Mouse (Mus musculus) MEL (cell line): Measurements from ENCODE around the gene Wbp4. TPM values are rescaled to one million over a fixed set of nuclear protein-coding genes. Genes with fewer than 3 reads are reported as not detected.

Source experiments
- DNase-seq: peaks from one replicate; pipeline ENCODE4 v3.0.0; 2011; ENCODE audit warnings: low read depth, low spot score
- H3K27ac ChIP-seq: 2 replicates; pipeline ENCODE4 v1.5.1; 2012; ENCODE audit warnings: low read depth, mild to moderate bottlenecking, control low read depth, low read length, moderate library complexity; ENCODE audit not compliant: control insufficient read depth
- H3K27me3 ChIP-seq, 2 experiments: fragments of 150-350 bp in 1 of 2; sonication (generic) in 1 of 2; 2 replicates each; pipeline ENCODE4 v1.6.1; 2012; ENCODE audit warnings: low read length in 2 of 2, mild to moderate bottlenecking in 2 of 2, improper control_type of control experiment in 1 of 2, moderate library complexity in 1 of 2; ENCODE audit not compliant: insufficient read depth in 2 of 2, control insufficient read depth in 1 of 2
- H3K36me3 ChIP-seq, 2 experiments: 2 replicates each; pipeline ENCODE4 v1.6.1; 2012 to 2014; ENCODE audit warnings: low read length in 2 of 2, improper control_type of control experiment in 1 of 2, inconsistent platforms in 1 of 2, mild to moderate bottlenecking in 1 of 2; ENCODE audit not compliant: insufficient read depth in 2 of 2, control insufficient read depth in 1 of 2
- H3K4me1 ChIP-seq, 2 experiments: fragments of 150-350 bp in 1 of 2; sonication (generic) in 1 of 2; 2 replicates each; pipeline ENCODE4 v1.6.1; 2012; ENCODE audit warnings: low read length in 2 of 2, improper control_type of control experiment in 1 of 2, mild to moderate bottlenecking in 1 of 2; ENCODE audit not compliant: insufficient read depth in 2 of 2, control insufficient read depth in 1 of 2
- H3K4me3 ChIP-seq, 2 experiments: fragments of 150-350 bp in 1 of 2; sonication (generic) in 1 of 2; 2 replicates each; pipeline ENCODE4 v1.5.1; 2012; ENCODE audit warnings: low read depth in 2 of 2, low read length in 2 of 2, mild to moderate bottlenecking in 2 of 2, moderate library complexity in 2 of 2, control low read depth in 1 of 2, improper control_type of control experiment in 1 of 2; ENCODE audit not compliant: control insufficient read depth in 1 of 2, insufficient read depth in 1 of 2
- H3K79me2 ChIP-seq: 2 replicates; pipeline ENCODE4 v1.6.1; 2012; ENCODE audit warnings: mild to moderate bottlenecking, low read length, moderate library complexity; ENCODE audit not compliant: control insufficient read depth, poor library complexity, insufficient read depth
- H3K9ac ChIP-seq: 2 replicates; pipeline ENCODE4 v1.6.1; 2012; ENCODE audit warnings: low read depth, mild to moderate bottlenecking, control low read depth, low read length, moderate library complexity; ENCODE audit not compliant: control insufficient read depth, poor library complexity, severe bottlenecking
- H3K9me3 ChIP-seq: fragments of 150-350 bp; sonication (generic); replicated peaks from 2 replicates; pipeline ENCODE4 v1.6.1; 2012; ENCODE audit warnings: mild to moderate bottlenecking, low read length, improper control_type of control experiment, moderate library complexity; ENCODE audit not compliant: insufficient read depth
- BHLHE40 ChIP-seq: IDR thresholded peaks from 2 replicates; pipeline ENCODE4 v1.6.1; 2012; ENCODE audit warnings: low read depth, mild to moderate bottlenecking, inconsistent platforms, low read length, improper control_type of control experiment, borderline replicate concordance
- CHD2 ChIP-seq: IDR thresholded peaks from 2 replicates; pipeline ENCODE4 v1.6.1; 2011; ENCODE audit warnings: low read length, improper control_type of control experiment
- ELF1 ChIP-seq: IDR thresholded peaks from 2 replicates; pipeline ENCODE4 v1.6.1; 2014; ENCODE audit warnings: low read depth, mild to moderate bottlenecking, inconsistent platforms, low read length, improper control_type of control experiment, moderate library complexity
- EP300 ChIP-seq, 2 experiments: IDR thresholded peaks; 2 replicates each; pipeline ENCODE4 v1.6.1; 2011; ENCODE audit warnings: improper control_type of control experiment in 2 of 2, low read length in 2 of 2, low read depth in 1 of 2, mild to moderate bottlenecking in 1 of 2
- ETS1 ChIP-seq: IDR thresholded peaks from 2 replicates; pipeline ENCODE4 v1.6.1; 2012; ENCODE audit warnings: low read depth, mild to moderate bottlenecking, inconsistent platforms, low read length, improper control_type of control experiment, moderate library complexity
- GABPA ChIP-seq: IDR thresholded peaks from 2 replicates; pipeline ENCODE4 v1.6.1; 2012; ENCODE audit warnings: low read depth, mild to moderate bottlenecking, inconsistent platforms, low read length, improper control_type of control experiment, moderate library complexity
- GATA1 ChIP-seq: IDR thresholded peaks from 2 replicates; pipeline ENCODE4 v1.6.1; 2011; ENCODE audit warnings: low read depth, low read length, improper control_type of control experiment
- HCFC1 ChIP-seq: IDR thresholded peaks from 2 replicates; pipeline ENCODE4 v1.6.1; 2012; ENCODE audit warnings: low read depth, mild to moderate bottlenecking, inconsistent platforms, low read length, improper control_type of control experiment, moderate library complexity
- MAFK ChIP-seq: IDR thresholded peaks from 2 replicates; pipeline ENCODE4 v1.6.1; 2011; ENCODE audit warnings: low read depth, mild to moderate bottlenecking, low read length, improper control_type of control experiment, borderline replicate concordance
- MAX ChIP-seq: IDR thresholded peaks from 2 replicates; pipeline ENCODE4 v1.6.1; 2011; ENCODE audit warnings: low read length, improper control_type of control experiment
- MAZ ChIP-seq: IDR thresholded peaks from 2 replicates; pipeline ENCODE4 v1.6.1; 2012; ENCODE audit warnings: low read depth, mild to moderate bottlenecking, inconsistent platforms, low read length, improper control_type of control experiment
- MEF2A ChIP-seq: IDR thresholded peaks from 2 replicates; pipeline ENCODE4 v1.6.1; 2014; ENCODE audit warnings: low read depth, mild to moderate bottlenecking, inconsistent platforms, low read length, improper control_type of control experiment; ENCODE audit not compliant: poor library complexity, insufficient replicate concordance, severe bottlenecking; ENCODE audit errors: extremely low read depth
- MXI1 ChIP-seq: IDR thresholded peaks from 2 replicates; pipeline ENCODE4 v1.6.1; 2011; ENCODE audit warnings: mild to moderate bottlenecking, low read depth, low read length, improper control_type of control experiment
- MYB ChIP-seq: IDR thresholded peaks from 2 replicates; pipeline ENCODE4 v1.6.1; 2011; ENCODE audit warnings: mild to moderate bottlenecking, low read depth, low read length, improper control_type of control experiment
- MYC ChIP-seq: IDR thresholded peaks from 2 replicates; pipeline ENCODE4 v1.6.1; 2011; ENCODE audit warnings: low read depth, mild to moderate bottlenecking, low read length, improper control_type of control experiment, moderate library complexity
- NRF1 ChIP-seq: IDR thresholded peaks from 2 replicates; pipeline ENCODE4 v1.6.1; 2014; ENCODE audit warnings: low read depth, mild to moderate bottlenecking, inconsistent platforms, low read length, improper control_type of control experiment, moderate library complexity; ENCODE audit not compliant: poor library complexity, insufficient read depth, severe bottlenecking
- RAD21 ChIP-seq: IDR thresholded peaks from 2 replicates; pipeline ENCODE4 v1.6.1; 2011; ENCODE audit warnings: mild to moderate bottlenecking, low read depth, low read length, improper control_type of control experiment
- RCOR1 ChIP-seq: IDR thresholded peaks from 2 replicates; pipeline ENCODE4 v1.6.1; 2012; ENCODE audit warnings: low read depth, mild to moderate bottlenecking, inconsistent platforms, low read length, improper control_type of control experiment
- SIN3A ChIP-seq: IDR thresholded peaks from 2 replicates; pipeline ENCODE4 v1.6.1; 2012; ENCODE audit warnings: low read length, improper control_type of control experiment, inconsistent platforms
- TAL1 ChIP-seq: IDR thresholded peaks from 2 replicates; pipeline ENCODE4 v1.6.1; 2012; ENCODE audit warnings: mild to moderate bottlenecking, inconsistent platforms, low read length, moderate library complexity, mixed read lengths
- TBP ChIP-seq: IDR thresholded peaks from 2 replicates; pipeline ENCODE4 v1.8.0; 2011; ENCODE audit warnings: low read depth, low read length, improper control_type of control experiment
- TCF12 ChIP-seq: IDR thresholded peaks from 2 replicates; pipeline ENCODE4 v1.6.1; 2014; ENCODE audit warnings: low read depth, mild to moderate bottlenecking, inconsistent platforms, low read length, improper control_type of control experiment, moderate library complexity
- UBTF ChIP-seq: IDR thresholded peaks from 2 replicates; pipeline ENCODE4 v1.6.1; 2012; ENCODE audit warnings: low read depth, mild to moderate bottlenecking, inconsistent platforms, low read length, improper control_type of control experiment, moderate library complexity, borderline replicate concordance; ENCODE audit not compliant: insufficient read depth
- ZC3H11A ChIP-seq: IDR thresholded peaks from 2 replicates; pipeline ENCODE4 v1.6.1; 2012; ENCODE audit warnings: low read depth, mild to moderate bottlenecking, inconsistent platforms, low read length, improper control_type of control experiment
- ZKSCAN1 ChIP-seq: IDR thresholded peaks from 2 replicates; pipeline ENCODE4 v1.6.1; 2012; ENCODE audit warnings: low read depth, mild to moderate bottlenecking, inconsistent platforms, low read length, improper control_type of control experiment, moderate library complexity
- ZMIZ1 ChIP-seq: IDR thresholded peaks from 2 replicates; pipeline ENCODE4 v1.6.1; 2012; ENCODE audit warnings: low read depth, mild to moderate bottlenecking, inconsistent platforms, low read length, improper control_type of control experiment, moderate library complexity
- ZNF384 ChIP-seq: IDR thresholded peaks from 2 replicates; pipeline ENCODE4 v1.6.1; 2012; ENCODE audit warnings: low read depth, mild to moderate bottlenecking, inconsistent platforms, low read length, improper control_type of control experiment
- polyA plus RNA-seq, 2 experiments: library from polyadenylated mRNA; stranded (reverse) in 1 of 2; unstranded in 1 of 2; fragments of >175 nt in 1 of 2; fragments of >200 nt in 1 of 2; gene quantifications; 2 replicates each; pipeline versions ENCODE4 v1.2.1 to v1.2.4; 2012; ENCODE audit warnings: low replicate concordance in 2 of 2, low read depth in 1 of 2; ENCODE audit not compliant: insufficient read length in 2 of 2, insufficient read depth in 1 of 2, missing spikeins in 1 of 2
- total RNA-seq: library from RNA; depleted of rRNA; stranded (reverse); fragments of 300-350 nt; gene quantifications from 2 replicates; pipeline ENCODE4 v1.2.3, GENCODE M21; 2012

Wbp4 gene
- total and polyA plus RNA-seq, 3 experiments, result 15.9 to 87.6 (median 22.1) TPM

DNA sequence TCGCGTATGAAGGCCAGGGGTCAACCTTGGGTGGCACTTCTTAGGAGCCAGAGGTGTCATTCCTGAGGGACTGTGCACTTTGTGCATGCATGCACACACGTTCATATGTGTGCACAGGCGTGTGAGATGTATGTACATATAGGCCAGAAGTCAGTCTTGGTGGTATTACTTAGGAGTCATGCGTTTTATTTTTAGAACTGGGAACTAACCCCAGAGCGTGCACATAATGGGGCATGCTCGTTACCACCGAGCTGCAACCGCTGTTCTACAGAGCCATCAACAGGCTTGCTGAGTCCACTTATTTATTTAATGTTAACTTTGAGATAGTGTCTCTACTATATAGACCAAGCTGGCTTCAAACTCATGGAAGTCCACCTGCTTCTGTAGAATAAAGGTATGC, 41.1 kb upstream of the Wbp4 start:
- Histone ChIP-seq H3K79me2 (peaks cover 74% of the 10 kb centered on the region), H3K9ac (peak overlapping the region; percentile 75), H3K4me1 (peaks cover 26 to 31% of the 10 kb centered on the region in 2 experiments), H3K27ac (peak overlapping the region; percentile 100), H3K27me3 (no peaks in the 10 kb centered on the region), H3K4me3 (peak overlapping the region; percentile 1 to 37; a peak in 3 of 4 replicates), H3K36me3 (peaks cover 0 to 51% of the 10 kb centered on the region in 2 experiments; a peak in 2 of 4 replicates), H3K9me3 (no peaks in the 10 kb centered on the region)
- peak; percentile 65; the same call in 1 of the 2 replicates for TF ChIP-seq MYC
- TF ChIP-seq HCFC1, result no peak
- no peak for TF ChIP-seq RCOR1
- TF ChIP-seq CHD2, result no peak
- peak; percentile 59; the same call in 1 of the 2 replicates for TF ChIP-seq MAX
- peak; percentile 49; the same call in 1 of the 2 replicates for TF ChIP-seq MXI1
- peak; percentile 51; the same call in 1 of the 2 replicates for TF ChIP-seq BHLHE40
- TF ChIP-seq TCF12, result no peak
- TF ChIP-seq MEF2A, result no peak
- TF ChIP-seq ZC3H11A, result no peak
- no peak for TF ChIP-seq ELF1
- TF ChIP-seq ETS1, result peak; percentile 24; the same call in 1 of the 2 replicates
- no peak for TF ChIP-seq GABPA
- 0 out of 2 replicates have a peak, but pooled peaks have one; percentile 8 for TF ChIP-seq MYB
- peak in 1 of 2 experiments; percentile 37; a peak in 1 of 4 replicates for TF ChIP-seq EP300 (IDR thresholded peaks at IDR 0.05; ENCODE audit: low read depth in 1 of 2, low read length in 2 of 2)
- TF ChIP-seq RAD21, result no peak
- peak; percentile 71 for DNase-seq

DNA sequence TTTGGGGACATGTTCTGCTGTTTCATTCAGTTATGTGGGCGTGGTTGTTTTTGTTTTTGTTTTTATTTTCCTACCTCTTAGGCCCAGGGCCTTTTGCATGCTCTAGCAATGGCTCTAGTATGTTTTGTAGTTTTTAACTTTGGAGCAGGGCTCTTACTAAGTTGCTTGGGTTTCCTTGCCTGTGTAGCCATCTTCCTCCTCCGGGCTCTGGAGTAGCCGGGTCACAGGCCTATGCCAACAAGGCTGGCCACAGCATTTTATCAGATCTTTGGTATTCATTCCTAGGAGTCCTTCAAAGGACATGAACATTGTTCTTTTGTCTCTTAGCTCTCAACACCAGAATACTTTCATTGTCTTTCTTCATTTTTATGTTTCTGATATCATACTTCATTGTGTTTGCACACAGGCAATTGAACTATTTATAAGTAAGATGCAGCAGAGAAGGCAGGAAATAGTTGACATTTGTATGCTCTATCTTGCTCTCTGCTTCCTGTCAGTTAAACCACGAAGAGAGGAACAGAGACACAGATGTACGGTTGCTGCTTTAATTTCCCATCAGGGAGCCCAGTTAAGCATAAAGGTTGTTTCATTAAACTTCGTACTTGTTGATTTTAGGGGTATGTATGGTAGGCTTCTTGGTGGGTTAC, 40.3 kb upstream of the Wbp4 start:
- Histone ChIP-seq H3K79me2 (peaks cover 76% of the 10 kb centered on the region), H3K4me1 (peaks cover 30 to 32% of the 10 kb centered on the region in 2 experiments), H3K4me3 (peak overlapping the region; percentile 35 to 37), H3K36me3 (peaks cover 0 to 51% of the 10 kb centered on the region in 2 experiments; a peak in 2 of 4 replicates), H3K27ac (peak overlapping the region; percentile 100), H3K9me3 (no peaks in the 10 kb centered on the region), H3K27me3 (no peaks in the 10 kb centered on the region), H3K9ac (peak overlapping the region; percentile 75)
- peak; percentile 86 for DNase-seq
- TF ChIP-seq NRF1 (no peak), ZKSCAN1 (no peak), GATA1 (peak; percentile 94), ETS1 (peak; percentile 96), RCOR1 (peak; percentile 14; the same call in 1 of the 2 replicates), MXI1 (no peak), MEF2A (peak; percentile 91), ELF1 (peak; percentile 41), UBTF (no peak), ZNF384 (no peak), MYC (peak; percentile 85; the same call in 1 of the 2 replicates), TCF12 (peak; percentile 90), MAZ (no peak), MYB (peak; percentile 97), HCFC1 (peak; percentile 61), SIN3A (peak; percentile 91), MAFK (no peak), TAL1 (peak; percentile 55), TBP (peak; percentile 83), ZMIZ1 (peak; percentile 68)
